Mouse (Mus musculus): ENCODE measurements at regions not wholly inside any gene's neighbourhood (a gene's known extent, or its start where the extent isn't known, plus 50 kb on each side); places are given as distances from the start of the nearest gene placed in this dataset.
"Not testable (repeated sequence)": the region's sequence is repeated elsewhere in the genome, so short reads cannot be mapped to it uniquely, and the experiment has no call there.

- Histone ChIP-seq H3K27me3 (ENCODE audit: control insufficient read depth, insufficient read depth, low read length) (no peaks in the 10 kb centered on the region), H3K9ac (replicated peaks; ENCODE audit: low read length) (no peak overlapping the region), H3K27ac (replicated peaks; ENCODE audit: low read depth, low read length) (no peak overlapping the region), H3K36me3 (ENCODE audit: control insufficient read depth, insufficient read depth, low read length) (no peaks in the 10 kb centered on the region), H3K4me1 (ENCODE audit: control insufficient read depth, insufficient read depth, low read length) (no peaks in the 10 kb centered on the region), H3K4me3 (replicated peaks; ENCODE audit: low read depth, low read length) (no peak overlapping the region), H3K9me3 (ENCODE audit: control insufficient read depth, low read length) (no peaks in the 10 kb centered on the region), H3K4me2 (ENCODE audit: low read length) (no peak overlapping the region)
- DNase-seq (no peak), ATAC-seq (ENCODE audit: low FRiP score, low TSS enrichment) (no peak)
- 93% methylated on average over 5 of the region's 5 CpGs for WGBS
Observed at GRCm38 (mm10) chr3:36387431-36387830, 88.3 kb downstream of the Anxa5 start.

- DNase-seq = no peak
- no peak overlapping the region for H3K9ac ChIP-seq (replicated peaks; ENCODE audit: low read length)
- no peak for ATAC-seq (ENCODE audit: low FRiP score, low TSS enrichment)
- H3K36me3 ChIP-seq (ENCODE audit: control insufficient read depth, insufficient read depth, low read length) = no peaks in the 10 kb centered on the region
- no peak overlapping the region for H3K27ac ChIP-seq (replicated peaks; ENCODE audit: low read depth, low read length)
- no peak overlapping the region for H3K4me3 ChIP-seq (replicated peaks; ENCODE audit: low read depth, low read length)
- 92% methylated on average over 4 of the region's 4 CpGs for WGBS
- no peaks in the 10 kb centered on the region for H3K9me3 ChIP-seq (ENCODE audit: control insufficient read depth, low read length)
- H3K27me3 ChIP-seq (ENCODE audit: control insufficient read depth, insufficient read depth, low read length) = no peaks in the 10 kb centered on the region
- no peaks in the 10 kb centered on the region for H3K4me1 ChIP-seq (ENCODE audit: control insufficient read depth, insufficient read depth, low read length)
- no peak overlapping the region for H3K4me2 ChIP-seq (ENCODE audit: low read length)
Observed at GRCm38 (mm10) chr3:36383438-36383945, 92.2 kb downstream of the Anxa5 start.

- 82% methylated on average over 5 of the region's 5 CpGs for WGBS
- DNase-seq (no peak), ATAC-seq (ENCODE audit: low FRiP score, low TSS enrichment) (no peak)
- Histone ChIP-seq H3K36me3 (ENCODE audit: control insufficient read depth, insufficient read depth, low read length) (no peaks in the 10 kb centered on the region), H3K4me3 (replicated peaks; ENCODE audit: low read depth, low read length) (no peak overlapping the region), H3K27ac (replicated peaks; ENCODE audit: low read depth, low read length) (no peak overlapping the region), H3K27me3 (ENCODE audit: control insufficient read depth, insufficient read depth, low read length) (no peaks in the 10 kb centered on the region), H3K9ac (replicated peaks; ENCODE audit: low read length) (no peak overlapping the region), H3K9me3 (ENCODE audit: control insufficient read depth, low read length) (no peaks in the 10 kb centered on the region), H3K4me1 (ENCODE audit: control insufficient read depth, insufficient read depth, low read length) (no peaks in the 10 kb centered on the region), H3K4me2 (ENCODE audit: low read length) (no peak overlapping the region)
Observed at GRCm38 (mm10) chr3:36381621-36382193, 94.0 kb downstream of the Anxa5 start.

GRCm38 (mm10) chr3:36375722-36376121 lies 100.0 kb downstream of the Anxa5 start:
- H3K4me3 ChIP-seq (replicated peaks; ENCODE audit: low read depth, low read length) = no peak overlapping the region
- 79% methylated on average over 2 of the region's 2 CpGs for WGBS
- no peaks in the 10 kb centered on the region for H3K9me3 ChIP-seq (ENCODE audit: control insufficient read depth, low read length)
- no peak overlapping the region for H3K4me2 ChIP-seq (ENCODE audit: low read length)
- H3K9ac ChIP-seq (replicated peaks; ENCODE audit: low read length) = no peak overlapping the region
- H3K4me1 ChIP-seq (ENCODE audit: control insufficient read depth, insufficient read depth, low read length) = no peaks in the 10 kb centered on the region
- DNase-seq = no peak
- no peak overlapping the region for H3K27ac ChIP-seq (replicated peaks; ENCODE audit: low read depth, low read length)
- ATAC-seq (ENCODE audit: low FRiP score, low TSS enrichment) = no peak
- no peaks in the 10 kb centered on the region for H3K36me3 ChIP-seq (ENCODE audit: control insufficient read depth, insufficient read depth, low read length)
- H3K27me3 ChIP-seq (ENCODE audit: control insufficient read depth, insufficient read depth, low read length) = no peaks in the 10 kb centered on the region

GRCm38 (mm10) chr3:36374939-36375338 lies 100.8 kb downstream of the Anxa5 start:
- no peak overlapping the region for H3K4me2 ChIP-seq (ENCODE audit: low read length)
- 76% methylated on average over 5 of the region's 5 CpGs for WGBS
- no peak overlapping the region for H3K9ac ChIP-seq (replicated peaks; ENCODE audit: low read length)
- DNase-seq (no peak), ATAC-seq (ENCODE audit: low FRiP score, low TSS enrichment) (no peak)
- no peaks in the 10 kb centered on the region for H3K4me1 ChIP-seq (ENCODE audit: control insufficient read depth, insufficient read depth, low read length)
- H3K4me3 ChIP-seq (replicated peaks; ENCODE audit: low read depth, low read length) = no peak overlapping the region
- H3K9me3 ChIP-seq (ENCODE audit: control insufficient read depth, low read length) = no peaks in the 10 kb centered on the region
- no peak overlapping the region for H3K27ac ChIP-seq (replicated peaks; ENCODE audit: low read depth, low read length)
- H3K27me3 ChIP-seq (ENCODE audit: control insufficient read depth, insufficient read depth, low read length) = no peaks in the 10 kb centered on the region
- H3K36me3 ChIP-seq (ENCODE audit: control insufficient read depth, insufficient read depth, low read length) = no peaks in the 10 kb centered on the region

GRCm38 (mm10) chr3:36360933-36361332 lies 114.8 kb downstream of the Anxa5 start:
- Histone ChIP-seq H3K27ac (replicated peaks; ENCODE audit: low read depth, low read length) (no peak overlapping the region), H3K4me3 (replicated peaks; ENCODE audit: low read depth, low read length) (no peak overlapping the region), H3K36me3 (ENCODE audit: control insufficient read depth, insufficient read depth, low read length) (no peaks in the 10 kb centered on the region), H3K4me2 (ENCODE audit: low read length) (no peak overlapping the region), H3K27me3 (ENCODE audit: control insufficient read depth, insufficient read depth, low read length) (no peaks in the 10 kb centered on the region), H3K4me1 (ENCODE audit: control insufficient read depth, insufficient read depth, low read length) (no peaks in the 10 kb centered on the region), H3K9ac (replicated peaks; ENCODE audit: low read length) (no peak overlapping the region), H3K9me3 (ENCODE audit: control insufficient read depth, low read length) (no peaks in the 10 kb centered on the region)
- no peak for ATAC-seq (ENCODE audit: low FRiP score, low TSS enrichment)
- WGBS = 86% methylated on average over 6 of the region's 6 CpGs
- DNase-seq = no peak

- H3K9ac ChIP-seq (replicated peaks; ENCODE audit: low read length); H3K27me3 ChIP-seq (ENCODE audit: control insufficient read depth, insufficient read depth, low read length); H3K9me3 ChIP-seq (ENCODE audit: control insufficient read depth, low read length); H3K4me1 ChIP-seq (ENCODE audit: control insufficient read depth, insufficient read depth, low read length); H3K27ac ChIP-seq (replicated peaks; ENCODE audit: low read depth, low read length); ATAC-seq (ENCODE audit: low FRiP score, low TSS enrichment); H3K36me3 ChIP-seq (ENCODE audit: control insufficient read depth, insufficient read depth, low read length); H3K4me3 ChIP-seq (replicated peaks; ENCODE audit: low read depth, low read length); H3K4me2 ChIP-seq (ENCODE audit: low read length); DNase-seq: not testable (repeated sequence)
- 96% methylated on average over 3 of the region's 3 CpGs for WGBS
Observed at GRCm38 (mm10) chr3:36354201-36354600, 121.5 kb downstream of the Anxa5 start.

GRCm38 (mm10) chr3:36352032-36352742 lies 123.5 kb downstream of the Anxa5 start:
- no peak overlapping the region for H3K4me2 ChIP-seq (ENCODE audit: low read length)
- H3K9me3 ChIP-seq (ENCODE audit: control insufficient read depth, low read length) = no peaks in the 10 kb centered on the region
- no peaks in the 10 kb centered on the region for H3K27me3 ChIP-seq (ENCODE audit: control insufficient read depth, insufficient read depth, low read length)
- H3K27ac ChIP-seq (replicated peaks; ENCODE audit: low read depth, low read length) = peak overlapping the region; percentile 46
- peak; percentile 79 for ATAC-seq (ENCODE audit: low FRiP score, low TSS enrichment)
- peaks cover 9% of the 10 kb centered on the region; the same call in 1 of the 2 replicates for H3K4me1 ChIP-seq (ENCODE audit: control insufficient read depth, insufficient read depth, low read length)
- WGBS = 17% methylated on average over 4 of the region's 4 CpGs
- no peak overlapping the region for H3K4me3 ChIP-seq (replicated peaks; ENCODE audit: low read depth, low read length)
- H3K36me3 ChIP-seq (ENCODE audit: control insufficient read depth, insufficient read depth, low read length) = no peaks in the 10 kb centered on the region
- DNase-seq = peak; percentile 74
- H3K9ac ChIP-seq (replicated peaks; ENCODE audit: low read length) = no peak overlapping the region

- Histone ChIP-seq H3K4me2 (ENCODE audit: low read length) (no peak overlapping the region), H3K9me3 (ENCODE audit: control insufficient read depth, low read length) (no peaks in the 10 kb centered on the region), H3K27me3 (ENCODE audit: control insufficient read depth, insufficient read depth, low read length) (no peaks in the 10 kb centered on the region), H3K4me3 (replicated peaks; ENCODE audit: low read depth, low read length) (no peak overlapping the region), H3K9ac (replicated peaks; ENCODE audit: low read length) (no peak overlapping the region), H3K36me3 (ENCODE audit: control insufficient read depth, insufficient read depth, low read length) (no peaks in the 10 kb centered on the region), H3K27ac (replicated peaks; ENCODE audit: low read depth, low read length) (no peak overlapping the region), H3K4me1 (ENCODE audit: control insufficient read depth, insufficient read depth, low read length) (peaks cover 9% of the 10 kb centered on the region; the same call in 1 of the 2 replicates)
- 86% methylated on average over 4 of the region's 4 CpGs for WGBS
- DNase-seq (no peak), ATAC-seq (ENCODE audit: low FRiP score, low TSS enrichment) (no peak)
Observed at GRCm38 (mm10) chr3:36349073-36349472, 126.6 kb downstream of the Anxa5 start.
